Mouse (Mus musculus): ENCODE data around the gene Mthfr. TPM values are rescaled to one million over a fixed set of nuclear protein-coding genes. Genes with fewer than 3 reads are reported as not detected.
A peak's percentile ranks its signal among the peaks of the same experiment; 100 is the strongest.

Mthfr gene
- total RNA-seq (2017) = 5.9 and 8.6 TPM in 2 replicates

- peak; percentile 76 for ATAC-seq (replicated peaks; ENCODE audit: low read depth, poor library complexity, severe bottlenecking)
These were observed at the start of gene Mthfr, which contains the start of gene Clcn6 for GRCm38 (mm10) chr4:148038600-148039253. Gene Mthfr, plus strand, starts transcription at chr4:148039077. Gene Clcn6, minus strand, starts transcription at chr4:148038821.

DNA sequence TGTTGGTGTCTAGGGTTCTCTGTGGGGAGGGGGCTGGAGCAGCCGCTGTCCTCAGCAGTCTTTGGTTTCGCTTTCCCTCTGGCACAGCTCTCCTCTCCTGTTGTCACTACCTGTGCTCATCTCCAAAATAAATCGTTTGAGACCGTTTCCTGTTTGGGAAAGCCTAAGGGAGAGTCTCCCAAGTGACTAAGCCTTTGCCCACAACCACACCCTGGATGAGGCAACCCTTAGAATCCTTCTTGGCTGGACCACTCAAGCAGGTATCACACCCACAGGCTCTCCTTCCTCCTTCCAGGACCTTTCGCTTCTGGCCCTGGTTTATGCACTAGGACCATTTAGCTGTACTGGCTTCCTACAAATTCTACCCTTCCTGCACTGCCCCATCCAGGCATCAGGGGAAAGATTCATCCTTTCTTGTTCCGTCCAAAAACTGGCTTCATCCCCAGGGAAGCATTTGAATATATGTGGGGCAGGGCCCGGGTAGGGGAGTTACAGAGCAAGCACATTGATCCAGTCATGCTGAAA, 45.2 kb upstream of the Mthfr start:
- no peak for ATAC-seq (replicated peaks; ENCODE audit: low read depth, poor library complexity, severe bottlenecking)

DNA sequence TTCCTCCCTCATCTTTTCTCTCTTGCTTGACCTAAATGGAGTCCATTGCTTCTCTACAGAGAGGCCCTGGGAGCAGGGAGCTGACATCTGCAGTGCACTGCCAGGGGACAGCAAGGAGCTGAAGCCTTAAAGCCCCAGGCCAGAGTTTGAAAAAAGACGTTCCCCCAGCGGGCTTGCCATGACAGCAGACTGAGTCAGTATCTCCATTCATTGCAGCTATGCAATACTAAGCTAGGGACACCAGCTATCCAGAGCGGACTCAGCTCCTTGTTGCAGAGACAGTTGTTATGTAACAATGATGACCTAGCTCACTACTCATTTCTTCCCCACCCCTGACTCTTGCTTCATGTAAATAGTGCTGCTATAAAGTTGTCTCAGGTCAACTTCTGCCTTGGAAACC, 43.6 kb upstream of the Mthfr start:
- no peak for ATAC-seq (replicated peaks; ENCODE audit: low read depth, poor library complexity, severe bottlenecking)

GRCm38 (mm10) chr4:148000202-148000772, 38.6 kb upstream of the Mthfr start, which contains the start of gene Nppa:
Gene Nppa, plus strand, starts transcription at chr4:148000722.
- ATAC-seq (replicated peaks; ENCODE audit: low read depth, poor library complexity, severe bottlenecking) = no peak

- ATAC-seq (replicated peaks; ENCODE audit: low read depth, poor library complexity, severe bottlenecking) = no peak
These were observed 37.7 kb upstream of the Mthfr start for GRCm38 (mm10) chr4:148001013-148001789.

GRCm38 (mm10) chr4:148001866-148002265, 37.0 kb upstream of the Mthfr start:
- peak; percentile 42; the same call in 1 of the 2 replicates for ATAC-seq (replicated peaks; ENCODE audit: low read depth, poor library complexity, severe bottlenecking)

DNA sequence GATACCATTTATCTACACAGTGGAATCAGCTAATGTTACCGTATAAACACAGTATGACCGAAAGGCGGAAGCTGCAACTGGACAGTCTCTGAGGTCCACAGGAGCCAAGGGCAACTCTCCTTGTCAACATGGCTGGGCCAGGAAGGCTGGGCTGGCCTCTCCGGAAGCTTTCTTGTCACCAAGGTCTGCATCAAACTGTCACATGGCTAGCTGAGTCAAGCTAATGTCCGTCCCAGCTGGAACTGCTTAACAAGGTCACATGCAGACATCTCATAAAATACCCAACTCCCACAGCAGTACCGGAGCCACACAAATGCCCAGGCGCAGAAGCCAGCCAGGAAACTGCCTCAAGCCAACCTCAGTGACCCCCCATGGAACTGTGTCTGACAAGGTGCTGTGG, 34.5 kb upstream of the Mthfr start:
- ATAC-seq (replicated peaks; ENCODE audit: low read depth, poor library complexity, severe bottlenecking) = no peak

DNA sequence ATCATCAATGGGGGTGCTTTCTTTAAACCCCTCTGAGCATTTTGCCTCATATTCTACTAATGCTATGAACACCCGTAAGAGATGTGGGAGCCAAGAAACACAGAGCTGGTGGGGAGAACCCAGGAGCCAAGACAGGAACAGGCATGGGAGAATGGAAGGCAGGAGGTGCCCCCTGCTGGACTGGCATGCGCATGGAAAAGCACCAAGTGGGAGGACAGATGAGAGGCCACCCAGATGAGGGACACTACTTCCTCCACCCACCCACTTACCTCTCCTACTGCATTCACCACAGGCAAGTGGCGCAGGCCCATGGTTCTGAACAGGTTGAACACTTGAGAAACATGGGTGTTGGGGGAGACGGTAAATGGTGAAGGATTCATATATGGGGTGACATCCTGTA, 30.5 kb upstream of the Mthfr start:
- peak; percentile 73 for ATAC-seq (replicated peaks; ENCODE audit: low read depth, poor library complexity, severe bottlenecking)

DNA sequence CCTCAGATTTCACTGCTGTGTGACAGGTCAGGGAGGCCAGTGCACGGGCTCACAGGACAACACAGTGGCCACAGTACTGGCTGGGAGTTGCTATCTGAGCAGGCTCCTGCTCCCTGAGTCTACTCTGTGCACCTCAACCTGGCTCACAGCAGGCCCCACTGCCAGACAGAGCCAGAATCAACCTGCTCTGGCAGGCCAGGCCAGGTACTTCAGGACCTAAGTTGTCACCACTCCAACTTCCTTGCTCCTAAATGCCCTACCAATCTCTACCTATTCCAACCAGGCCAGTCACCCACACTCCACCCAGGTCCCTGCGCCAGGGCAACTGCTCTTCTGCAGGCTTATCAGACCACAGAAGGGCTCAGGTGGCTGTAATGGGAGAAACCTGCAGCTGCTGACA, 29.2 kb upstream of the Mthfr start:
- no peak for ATAC-seq (replicated peaks; ENCODE audit: low read depth, poor library complexity, severe bottlenecking)

DNA sequence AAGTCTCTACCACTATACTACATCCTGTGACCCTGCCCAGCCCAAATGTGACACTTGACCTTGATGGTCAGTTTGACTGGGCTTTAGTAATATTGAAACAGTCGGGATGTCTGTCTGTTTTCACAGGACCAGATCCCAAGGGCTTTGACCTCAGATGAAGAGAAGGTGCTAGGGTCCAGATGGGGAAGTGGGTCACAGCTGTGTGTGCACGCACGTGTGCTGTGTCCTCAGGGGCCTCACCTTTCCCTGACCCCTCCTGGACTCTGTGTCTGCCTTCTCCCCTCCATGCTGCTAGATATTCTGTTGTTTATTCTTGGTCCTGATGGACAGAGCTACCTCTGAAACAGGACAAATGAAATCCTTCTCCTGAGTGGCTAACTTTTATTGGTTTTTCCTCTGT, 27.5 kb upstream of the Mthfr start:
- ATAC-seq (replicated peaks; ENCODE audit: low read depth, poor library complexity, severe bottlenecking) = no peak

- ATAC-seq (replicated peaks; ENCODE audit: low read depth, poor library complexity, severe bottlenecking) = no peak
These were observed 26.7 kb upstream of the Mthfr start for GRCm38 (mm10) chr4:148012216-148012615.

DNA sequence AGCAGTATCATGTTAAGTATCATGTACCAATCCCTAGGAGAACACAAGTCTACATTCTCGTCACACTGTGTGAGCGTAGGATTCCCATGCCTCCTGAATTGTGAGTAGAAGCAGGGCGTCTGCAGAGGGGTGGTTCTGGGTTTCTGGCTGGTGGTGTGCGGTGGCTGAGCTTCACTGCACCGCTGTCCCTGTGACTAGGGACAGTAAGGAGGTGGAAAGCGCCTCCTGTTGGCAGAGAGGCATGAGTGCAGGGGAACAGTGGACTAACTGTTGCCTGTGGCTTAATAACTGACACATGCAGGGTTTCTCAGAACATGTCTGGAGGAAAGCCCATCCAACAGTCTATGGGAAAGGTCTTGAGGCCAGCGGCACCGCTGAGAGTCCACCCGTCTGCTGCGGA, 23.5 kb upstream of the Mthfr start:
- ATAC-seq (replicated peaks; ENCODE audit: low read depth, poor library complexity, severe bottlenecking) = 0 out of 2 replicates have a peak, but pooled peaks have one; percentile 39

GRCm38 (mm10) chr4:148016981-148017380, 21.9 kb upstream of the Mthfr start:
- ATAC-seq (replicated peaks; ENCODE audit: low read depth, poor library complexity, severe bottlenecking) = no peak

DNA sequence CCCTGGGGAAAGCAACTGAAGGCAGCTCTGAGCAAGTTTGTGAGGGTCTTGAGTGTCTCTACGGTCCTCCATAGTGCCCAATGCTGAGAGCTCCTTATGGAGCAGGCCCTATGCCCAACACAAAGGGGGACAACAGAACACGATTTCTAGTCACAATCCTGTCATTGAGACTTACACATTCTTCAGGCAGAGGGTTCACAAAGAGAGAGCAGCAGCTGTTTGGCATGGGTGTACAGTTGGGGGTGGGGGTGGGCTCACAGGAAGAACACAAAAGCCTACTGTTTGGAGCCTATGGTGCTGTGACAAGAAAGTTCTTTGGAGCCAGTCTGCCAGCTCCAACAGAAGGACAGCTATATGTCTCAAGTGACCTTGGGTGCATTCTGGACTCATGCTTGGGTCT, 20.5 kb upstream of the Mthfr start:
- no peak for ATAC-seq (replicated peaks; ENCODE audit: low read depth, poor library complexity, severe bottlenecking)

DNA sequence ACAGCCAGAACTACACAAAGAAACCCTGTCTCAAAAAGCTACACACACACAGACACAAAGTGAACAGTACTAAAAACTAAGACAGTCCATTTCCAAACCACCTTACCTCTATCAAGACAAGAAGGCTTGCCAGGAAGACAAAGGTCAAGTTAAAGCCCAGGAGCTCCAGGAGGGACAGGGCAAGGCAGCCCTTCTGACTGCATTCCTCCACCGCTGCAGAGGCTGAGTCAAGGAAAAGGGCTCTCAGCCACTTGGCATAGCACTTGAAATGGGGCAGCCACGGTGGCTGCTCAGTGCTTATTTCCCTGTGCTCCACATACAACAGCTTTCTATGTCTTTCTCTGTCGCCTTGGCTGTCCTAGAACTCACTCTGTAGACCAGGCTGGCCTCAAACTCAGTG, 14.9 kb upstream of the Mthfr start:
- ATAC-seq (replicated peaks; ENCODE audit: low read depth, poor library complexity, severe bottlenecking) = no peak

GRCm38 (mm10) chr4:148029297-148029696, 9.6 kb upstream of the Mthfr start:
- no peak for ATAC-seq (replicated peaks; ENCODE audit: low read depth, poor library complexity, severe bottlenecking)

DNA sequence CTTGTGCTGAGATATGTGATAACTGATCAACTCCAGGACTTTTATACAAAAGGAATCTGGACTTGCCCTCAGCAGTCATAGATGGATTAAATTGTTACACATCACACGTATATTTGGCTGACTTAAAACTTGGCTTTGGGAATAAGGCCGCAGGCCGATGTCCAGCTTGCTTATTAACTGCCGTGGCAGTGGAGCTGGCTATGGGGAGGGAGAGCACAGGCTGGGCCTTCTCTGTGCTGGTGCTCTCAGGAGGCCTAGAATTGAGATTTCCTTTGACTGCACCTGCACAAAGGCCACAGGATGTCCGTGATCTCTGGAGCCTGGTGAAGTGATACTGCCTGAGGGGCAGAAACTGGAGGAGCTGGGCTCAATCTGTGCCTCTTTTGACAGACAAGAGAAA, 8.4 kb upstream of the Mthfr start:
- ATAC-seq (replicated peaks; ENCODE audit: low read depth, poor library complexity, severe bottlenecking) = no peak

DNA sequence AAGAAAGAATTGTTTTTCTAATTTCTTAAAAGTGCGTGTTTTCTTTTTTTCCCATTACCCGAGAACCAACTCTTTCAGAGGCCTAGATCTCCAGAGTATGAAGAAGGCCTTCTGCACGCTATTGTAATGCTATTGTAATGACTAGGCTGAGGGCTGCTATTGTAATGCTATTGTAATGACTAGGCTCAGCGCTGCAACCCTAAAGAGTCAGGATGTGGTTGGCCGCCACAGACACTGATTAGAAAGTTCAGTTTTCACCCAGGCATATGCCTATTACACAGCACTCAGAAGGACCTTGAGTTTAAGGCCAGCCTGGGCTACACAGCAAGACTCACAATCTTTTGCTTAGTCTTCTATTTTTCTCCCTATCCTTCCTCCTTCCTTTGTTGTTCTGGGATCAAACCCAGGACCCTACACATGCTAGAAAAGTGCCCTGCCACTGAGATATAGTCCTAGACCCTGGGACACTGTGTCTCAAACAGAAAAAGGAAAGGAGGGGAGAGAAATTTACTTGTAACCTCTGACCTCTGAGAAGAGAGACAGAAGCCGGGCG, 4.9 kb upstream of the Mthfr start:
- ATAC-seq (replicated peaks; ENCODE audit: low read depth, poor library complexity, severe bottlenecking) = peak; percentile 68

DNA sequence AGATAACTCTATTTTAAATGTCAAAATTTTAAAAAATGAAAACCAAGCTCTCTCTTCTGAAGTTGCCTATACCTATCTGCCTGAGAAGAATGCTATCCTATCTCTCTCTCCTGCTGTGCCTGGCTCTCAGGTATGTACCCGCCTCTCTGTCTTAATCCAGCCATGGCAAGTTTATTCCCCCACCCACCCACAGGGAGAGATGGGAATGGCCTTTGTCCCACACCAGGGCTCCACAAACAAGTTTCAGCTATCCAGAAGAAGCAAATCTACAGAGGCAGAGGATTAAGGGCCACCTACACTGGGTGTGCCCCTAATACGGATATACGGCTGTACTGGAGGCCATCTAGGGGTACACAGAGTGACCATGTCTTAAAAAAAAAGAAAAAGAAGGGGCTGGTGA, 3.4 kb upstream of the Mthfr start:
- no peak for ATAC-seq (replicated peaks; ENCODE audit: low read depth, poor library complexity, severe bottlenecking)

DNA sequence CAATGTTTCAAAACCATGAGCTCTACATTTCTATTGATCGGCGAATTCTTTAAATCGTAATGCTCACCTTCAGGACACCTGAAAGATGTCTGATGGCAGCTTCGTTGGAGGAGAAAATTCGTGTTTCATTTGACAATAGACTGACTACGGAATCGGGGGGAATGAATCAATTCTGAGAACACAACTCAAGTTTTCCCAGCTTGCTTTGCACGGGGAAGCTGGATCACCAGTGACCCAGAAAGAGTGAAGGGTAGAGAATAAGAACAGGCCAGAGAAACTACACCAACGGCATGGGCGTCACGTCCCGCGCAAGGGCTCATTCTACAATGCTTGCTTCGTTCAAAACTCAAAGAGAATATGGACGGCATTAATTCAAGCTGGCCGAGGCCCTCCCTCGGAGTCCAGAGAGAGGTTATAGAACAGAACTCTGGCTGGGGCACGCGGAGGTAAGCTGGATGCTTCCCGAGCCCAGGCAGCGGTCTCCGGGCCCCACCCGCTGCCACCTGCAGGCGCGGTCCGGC, 738 bp upstream of the Mthfr start:
- ATAC-seq (replicated peaks; ENCODE audit: low read depth, poor library complexity, severe bottlenecking) = no peak

All from common myeloid progenitor, adult 5-6 weeks (primary cell).